ENCODE assay signal across 17 mouse cellular contexts in genomic region chr7:117436892-117437291, GRCm38 (mm10). TPM values are rescaled to one million over a fixed set of nuclear protein-coding genes. Genes with fewer than 3 reads are reported as not detected.
DNase-seq lines count a peak whose midpoint lies in the region; ATAC-seq and TF ChIP-seq lines count a peak whose summit lies in the region.
"Had no signal": no experiment of that assay in that cellular context is flagged by ENCODE, and none has a peak within 500 bp of the region (broad histone marks: within the 10 kb centered on the region; RNA-seq: fewer than 3 reads in every experiment).

No protein-coding gene starts in this region.

- intact Hi-C loops in left cerebral cortex, postnatal 25 days (cut with DNase I), result loop anchor here (5.0 kb wide), 1 partner anchor 55 kb away; no protein-coding TSS in a partner anchor

- no peak for DNase-seq in heart, embryonic 10.5 days (ENCODE audit: low spot score)
- no peak for DNase-seq in midbrain, postnatal 0 days (ENCODE audit: low spot score)
- DNase-seq in midbrain, embryonic 14.5 days, result no peak
- peak; percentile 36 to 71 for DNase-seq in left cerebral cortex, postnatal 25 days (ENCODE audit: low spot score in 2 of 2)
- DNase-seq in telencephalon, adult 2 months (ENCODE audit: low read depth, low spot score), result peak; percentile 60
- no peak for DNase-seq in cerebellum, postnatal 25 days
- DNase-seq in adrenal gland, adult 8-10 months, result no peak
- DNase-seq: adrenal gland, postnatal 10 days; heart, adult 18-20 months; heart, postnatal 14 days; liver; thymus, postnatal 4 days had no signal

- no peak for TF ChIP-seq CTCF in midbrain, postnatal 0 days (IDR thresholded peaks at IDR 0.05)

- no peak overlapping the region for H3K4me3 ChIP-seq in heart, embryonic 13.5 days
- H3K4me3 ChIP-seq in heart, embryonic 10.5 days, result no peak overlapping the region
- H3K4me3 ChIP-seq in midbrain, postnatal 0 days (ENCODE audit: low read depth, low read length), result no peak overlapping the region
- H3K4me3 ChIP-seq in midbrain, embryonic 14.5 days (replicated peaks; ENCODE audit: low read depth, low read length), result no peak overlapping the region
- H3K4me3 ChIP-seq: intestine, embryonic 15.5 days; lung, embryonic 15.5 days; stomach, embryonic 15.5 days had no signal

- no peaks in the 10 kb centered on the region for H3K9me3 ChIP-seq in heart, embryonic 13.5 days
- H3K9me3 ChIP-seq in heart, embryonic 10.5 days, result no peaks in the 10 kb centered on the region
- no peaks in the 10 kb centered on the region for H3K9me3 ChIP-seq in midbrain, postnatal 0 days (ENCODE audit: low read length)
- H3K9me3 ChIP-seq in midbrain, embryonic 14.5 days (ENCODE audit: control insufficient read depth, low read length), result no peaks in the 10 kb centered on the region
- H3K9me3 ChIP-seq: intestine, embryonic 15.5 days; lung, embryonic 15.5 days; stomach, embryonic 15.5 days had no signal

- no peak overlapping the region for H3K4me2 ChIP-seq in heart, embryonic 13.5 days
- no peak overlapping the region for H3K4me2 ChIP-seq in midbrain, postnatal 0 days (ENCODE audit: low read depth, low read length, poor library complexity, severe bottlenecking)
- H3K4me2 ChIP-seq in midbrain, embryonic 14.5 days (ENCODE audit: low read length), result no peak overlapping the region
- H3K4me2 ChIP-seq: intestine, embryonic 15.5 days; lung, embryonic 15.5 days; stomach, embryonic 15.5 days had no signal

- ATAC-seq in heart, embryonic 13.5 days (ENCODE audit: extremely low read depth, insufficient number of reproducible peaks, low FRiP score, low TSS enrichment), result no peak
- no peak for ATAC-seq in midbrain, postnatal 0 days (ENCODE audit: low FRiP score)
- ATAC-seq in midbrain, embryonic 14.5 days (ENCODE audit: low FRiP score, low TSS enrichment), result no peak
- ATAC-seq: intestine, embryonic 15.5 days had no signal

- H3K4me1 ChIP-seq in heart, embryonic 13.5 days, result peaks cover 45% of the 10 kb centered on the region
- H3K4me1 ChIP-seq in heart, embryonic 10.5 days, result peaks cover 42% of the 10 kb centered on the region
- peaks cover 5% of the 10 kb centered on the region; the same call in 1 of the 2 replicates for H3K4me1 ChIP-seq in midbrain, postnatal 0 days (ENCODE audit: insufficient read depth, low read length)
- H3K4me1 ChIP-seq in midbrain, embryonic 14.5 days (ENCODE audit: control insufficient read depth, insufficient read depth, low read length), result peaks cover 12% of the 10 kb centered on the region; the same call in 1 of the 2 replicates
- H3K4me1 ChIP-seq: intestine, embryonic 15.5 days; stomach, embryonic 15.5 days had no signal

- no peak overlapping the region for H3K9ac ChIP-seq in heart, embryonic 13.5 days
- no peak overlapping the region for H3K9ac ChIP-seq in midbrain, postnatal 0 days (replicated peaks; ENCODE audit: low read length, poor library complexity, severe bottlenecking)
- no peak overlapping the region for H3K9ac ChIP-seq in midbrain, embryonic 14.5 days (replicated peaks; ENCODE audit: low read length)
- H3K9ac ChIP-seq: intestine, embryonic 15.5 days; lung, embryonic 15.5 days; stomach, embryonic 15.5 days had no signal

- H3K36me3 ChIP-seq in heart, embryonic 13.5 days, result no peaks in the 10 kb centered on the region
- no peaks in the 10 kb centered on the region for H3K36me3 ChIP-seq in heart, embryonic 10.5 days
- H3K36me3 ChIP-seq in midbrain, postnatal 0 days (ENCODE audit: insufficient read depth, low read length), result no peaks in the 10 kb centered on the region
- no peaks in the 10 kb centered on the region for H3K36me3 ChIP-seq in midbrain, embryonic 14.5 days (ENCODE audit: control insufficient read depth, insufficient read depth, low read length)
- H3K36me3 ChIP-seq: intestine, embryonic 15.5 days; lung, embryonic 15.5 days; stomach, embryonic 15.5 days had no signal

- no peaks in the 10 kb centered on the region for H3K27me3 ChIP-seq in heart, embryonic 13.5 days (replicated peaks)
- H3K27me3 ChIP-seq in heart, embryonic 10.5 days (ENCODE audit: insufficient read depth, poor library complexity, severe bottlenecking), result no peaks in the 10 kb centered on the region
- no peaks in the 10 kb centered on the region for H3K27me3 ChIP-seq in midbrain, postnatal 0 days (ENCODE audit: insufficient read depth, low read length)
- no peaks in the 10 kb centered on the region for H3K27me3 ChIP-seq in midbrain, embryonic 14.5 days (ENCODE audit: control insufficient read depth, insufficient read depth, low read length)
- H3K27me3 ChIP-seq: intestine, embryonic 15.5 days; lung, embryonic 15.5 days; stomach, embryonic 15.5 days had no signal

- 78% methylated on average over 11 of the region's 11 CpGs for WGBS in heart, embryonic 13.5 days
- WGBS in heart, embryonic 10.5 days, result 78% methylated on average over 11 of the region's 11 CpGs
- WGBS in midbrain, postnatal 0 days, result 86% methylated on average over 11 of the region's 11 CpGs
- WGBS in midbrain, embryonic 14.5 days, result 91% methylated on average over 11 of the region's 11 CpGs

- H3K27ac ChIP-seq in heart, embryonic 13.5 days (replicated peaks), result peak overlapping the region; percentile 30; the same call in 1 of the 2 replicates
- H3K27ac ChIP-seq in heart, embryonic 10.5 days, result no peak overlapping the region
- peak overlapping the region; percentile 2; the same call in 1 of the 2 replicates for H3K27ac ChIP-seq in midbrain, postnatal 0 days (ENCODE audit: low read depth, low read length)
- no peak overlapping the region for H3K27ac ChIP-seq in midbrain, embryonic 14.5 days (replicated peaks; ENCODE audit: low read depth, low read length)
- H3K27ac ChIP-seq: intestine, embryonic 15.5 days; kidney, postnatal 0 days; lung, embryonic 15.5 days; stomach, embryonic 15.5 days had no signal

RNA-seq across cellular contexts. Expression of gene Xylt1, which starts 56.1 kb away (rescaled TPM):
- 0.66 and 0.94 TPM in 2 replicates for polyA plus RNA-seq in heart, embryonic 13.5 days (2015; fragmentation: Nextera tagmentation; extraction: Ambion mirVana)
- 1.2 and 1.8 TPM in 2 replicates for polyA plus RNA-seq in heart, embryonic 10.5 days (2016; fragmentation: Nextera tagmentation; extraction: Ambion mirVana)
- total RNA-seq in midbrain, postnatal 0 days (2014; rRNA removed), result 16.4 and 20.8 TPM in 2 replicates
- polyA plus RNA-seq in midbrain, postnatal 0 days (2015; fragmentation: Nextera tagmentation; extraction: Ambion mirVana), result 2.1 and 2.5 TPM in 2 replicates
- polyA plus RNA-seq in midbrain, embryonic 14.5 days (2014; fragmentation: Nextera tagmentation; extraction: Ambion mirVana), result 3.0 and 3.9 TPM in 2 replicates
- total RNA-seq in left cerebral cortex, postnatal 25 days (2021), result 10 to 100 TPM; 48.6 to 52.1 TPM
- 10 to 100 TPM in 1 of 4 experiments, 1 to 10 TPM in 3; 7.4 to 13.4 (median 9.1) TPM for total RNA-seq in adrenal gland, adult 8-10 months (2022)

Comparison
In these comparisons a context has a peak if more than half of its experiments do, and no peak if none do; other contexts are left out.
1. H3K27ac ChIP-seq: peak in heart, embryonic 13.5 days (single experiment) and midbrain, postnatal 0 days (single experiment); none in heart, embryonic 10.5 days (single experiment) and midbrain, embryonic 14.5 days (single experiment).
2. DNase-seq: peak in left cerebral cortex, postnatal 25 days (2 of 2) and telencephalon, adult 2 months (single experiment); none in heart, embryonic 10.5 days (single experiment), midbrain, postnatal 0 days (single experiment), midbrain, embryonic 14.5 days (single experiment), cerebellum, postnatal 25 days (0 of 2) and adrenal gland, adult 8-10 months (single experiment).